In genomic region chr10:116980888-116981287, GRCm38 (mm10) we compare ENCODE assay signal across 10 mouse cellular contexts. TPM values are rescaled to one million over a fixed set of nuclear protein-coding genes. Genes with fewer than 3 reads are reported as not detected.
DNase-seq lines count a peak whose midpoint lies in the region; ATAC-seq and TF ChIP-seq lines count a peak whose summit lies in the region.
"Had no signal": no experiment of that assay in that cellular context is flagged by ENCODE, and none has a peak within 500 bp of the region (broad histone marks: within the 10 kb centered on the region; RNA-seq: fewer than 3 reads in every experiment).

No protein-coding gene starts in this region.

- TF ChIP-seq POLR2A in lung, adult 2 months (IDR thresholded peaks at IDR 0.05; ENCODE audit: borderline replicate concordance, extremely low read depth, low read depth, low read length) = no peak

- H3K9me3 ChIP-seq in forebrain, embryonic 14.5 days (replicated peaks; ENCODE audit: control insufficient read depth, low read length) = no peaks in the 10 kb centered on the region
- H3K9me3 ChIP-seq in forebrain, embryonic 10.5 days = no peaks in the 10 kb centered on the region

- H3K27ac ChIP-seq in forebrain, embryonic 14.5 days (ENCODE audit: low read depth, low read length) = no peak overlapping the region
- H3K27ac ChIP-seq in forebrain, embryonic 10.5 days = no peak overlapping the region

- no peaks in the 10 kb centered on the region for H3K4me1 ChIP-seq in forebrain, embryonic 14.5 days (ENCODE audit: control insufficient read depth, insufficient read depth, low read length)
- no peaks in the 10 kb centered on the region for H3K4me1 ChIP-seq in forebrain, embryonic 10.5 days
- no peaks in the 10 kb centered on the region for H3K4me1 ChIP-seq in lung, adult 2 months (ENCODE audit: control insufficient read depth, insufficient read depth, low read length)

- WGBS in forebrain, embryonic 14.5 days = 77% methylated on average over 3 of the region's 3 CpGs
- WGBS in forebrain, embryonic 10.5 days = 73% methylated on average over 3 of the region's 3 CpGs
- 73% methylated on average over 3 of the region's 3 CpGs for WGBS in lung, adult 2 months

- no peak overlapping the region for H3K4me2 ChIP-seq in forebrain, embryonic 14.5 days (ENCODE audit: low read length)

- TF ChIP-seq CTCF in lung, adult 2 months (IDR thresholded peaks at IDR 0.05; ENCODE audit: insufficient read depth, low read length) = peak; percentile 55

- H3K4me3 ChIP-seq in forebrain, embryonic 14.5 days (ENCODE audit: low read depth, low read length) = no peak overlapping the region
- no peak overlapping the region for H3K4me3 ChIP-seq in forebrain, embryonic 10.5 days
- no peak overlapping the region for H3K4me3 ChIP-seq in lung, adult 2 months (replicated peaks; ENCODE audit: extremely low read depth, low read depth, low read length)
- H3K4me3 ChIP-seq: myocyte had no signal

- no peak overlapping the region for H3K9ac ChIP-seq in forebrain, embryonic 14.5 days (ENCODE audit: low read length)

- no peaks in the 10 kb centered on the region for H3K36me3 ChIP-seq in forebrain, embryonic 14.5 days (ENCODE audit: control insufficient read depth, insufficient read depth, low read length)
- H3K36me3 ChIP-seq in forebrain, embryonic 10.5 days (replicated peaks) = no peaks in the 10 kb centered on the region

- DNase-seq in forebrain, embryonic 14.5 days (ENCODE audit: low spot score) = peak; percentile 8
- no peak for DNase-seq in forebrain, embryonic 10.5 days (ENCODE audit: extremely low spot score, low spot score)
- peak; percentile 30 for DNase-seq in lung, adult 2 months
- no peak for DNase-seq in lung, postnatal 25 days (ENCODE audit: low spot score)
- DNase-seq in adrenal gland, postnatal 14 days = peak; percentile 39
- no peak for DNase-seq in urinary bladder, postnatal 36 days (ENCODE audit: low spot score in 2 of 2)
- DNase-seq in left cerebral cortex, adult 9 months (ENCODE audit: low spot score in 2 of 2) = no peak

- ATAC-seq in forebrain, embryonic 14.5 days = no peak
- peak; percentile 72 for ATAC-seq in megakaryocyte, adult 5-6 weeks (ENCODE audit: poor library complexity, severe bottlenecking)

- no peaks in the 10 kb centered on the region for H3K27me3 ChIP-seq in forebrain, embryonic 14.5 days (replicated peaks; ENCODE audit: control insufficient read depth, insufficient read depth, low read length)
- no peaks in the 10 kb centered on the region for H3K27me3 ChIP-seq in forebrain, embryonic 10.5 days (ENCODE audit: poor library complexity, severe bottlenecking)

RNA-seq across cellular contexts. Expression of gene Best3, which starts 5.2 kb away (rescaled TPM):
- 0.10 TPM in 1 of 2 replicates, not detected in the other for polyA plus RNA-seq in forebrain, embryonic 14.5 days (2014; fragmentation: Nextera tagmentation; extraction: Ambion mirVana)
- not detected in 2 replicates for polyA plus RNA-seq in forebrain, embryonic 10.5 days (2016; fragmentation: Nextera tagmentation; extraction: Ambion mirVana)
- 2.2 and 3.4 TPM in 2 replicates for polyA plus RNA-seq in lung, adult 2 months (2012; rRNA removed)
- 0.26 and 0.45 TPM in 2 replicates for total RNA-seq in adrenal gland, postnatal 14 days (2021)
- total RNA-seq in megakaryocyte, adult 5-6 weeks (2015) = not detected in 2 replicates
- total RNA-seq in megakaryocyte, adult 5-6 weeks (2017) = not detected in 2 replicates

RNA-seq across cellular contexts. Expression of gene Gm10271, which starts 8.5 kb away (rescaled TPM):
- not detected in 2 replicates for polyA plus RNA-seq in forebrain, embryonic 14.5 days (2014; fragmentation: Nextera tagmentation; extraction: Ambion mirVana)
- not detected in 2 replicates for polyA plus RNA-seq in forebrain, embryonic 10.5 days (2016; fragmentation: Nextera tagmentation; extraction: Ambion mirVana)
- polyA plus RNA-seq in lung, adult 2 months (2012; rRNA removed) = not detected in 2 replicates
- total RNA-seq in adrenal gland, postnatal 14 days (2021) = not detected in 2 replicates
- not detected in 2 replicates for total RNA-seq in megakaryocyte, adult 5-6 weeks (2015)
- not detected in 2 replicates for total RNA-seq in megakaryocyte, adult 5-6 weeks (2017)
- total RNA-seq: heart, postnatal 36 days had no signal
- polyA plus RNA-seq: myocyte had no signal

RNA-seq across cellular contexts. Expression of gene Rab3ip, which starts 30.3 kb away (rescaled TPM):
- polyA plus RNA-seq in forebrain, embryonic 14.5 days (2014; fragmentation: Nextera tagmentation; extraction: Ambion mirVana) = 37.3 and 42.8 TPM in 2 replicates
- polyA plus RNA-seq in forebrain, embryonic 10.5 days (2016; fragmentation: Nextera tagmentation; extraction: Ambion mirVana) = 41.5 and 43.0 TPM in 2 replicates
- 108 and 123 TPM in 2 replicates for polyA plus RNA-seq in lung, adult 2 months (2012; rRNA removed)
- total RNA-seq in adrenal gland, postnatal 14 days (2021) = 48.4 and 50.5 TPM in 2 replicates
- 5.6 and 6.0 TPM in 2 replicates for total RNA-seq in megakaryocyte, adult 5-6 weeks (2015)
- 8.2 and 14.5 TPM in 2 replicates for total RNA-seq in megakaryocyte, adult 5-6 weeks (2017)

Comparison
In these comparisons a context has a peak if more than half of its experiments do, and no peak if none do; other contexts are left out.
1. DNase-seq: peak in forebrain, embryonic 14.5 days (single experiment), lung, adult 2 months (single experiment) and adrenal gland, postnatal 14 days (single experiment); none in forebrain, embryonic 10.5 days (single experiment), lung, postnatal 25 days (single experiment), urinary bladder, postnatal 36 days (0 of 2) and left cerebral cortex, adult 9 months (0 of 2).